16 mouse cellular contexts compared by ENCODE assay signal in genomic region chr7:70339998-70340630, GRCm38 (mm10). TPM values are rescaled to one million over a fixed set of nuclear protein-coding genes. Genes with fewer than 3 reads are reported as not detected.
DNase-seq lines count a peak whose midpoint lies in the region; ATAC-seq lines count a peak whose summit lies in the region.
"Had no signal": no experiment of that assay in that cellular context is flagged by ENCODE, and none has a peak within 500 bp of the region (broad histone marks: within the 10 kb centered on the region; RNA-seq: fewer than 3 reads in every experiment).

No protein-coding gene starts in this region.

- H3K36me3 ChIP-seq in forebrain, embryonic 14.5 days (ENCODE audit: control insufficient read depth, insufficient read depth, low read length), result no peaks in the 10 kb centered on the region
- H3K36me3 ChIP-seq in midbrain, embryonic 11.5 days (ENCODE audit: control insufficient read depth, insufficient read depth, low read length), result no peaks in the 10 kb centered on the region
- H3K36me3 ChIP-seq: embryonic facial prominence, embryonic 13.5 days; stomach, embryonic 15.5 days had no signal

- H3K27ac ChIP-seq in forebrain, embryonic 14.5 days (ENCODE audit: low read depth, low read length), result peak overlapping the region; percentile 52; the same call in 1 of the 2 replicates
- 0 out of 2 replicates have a peak overlapping the region, but pooled peaks have one; percentile 2 for H3K27ac ChIP-seq in midbrain, embryonic 11.5 days (ENCODE audit: low read depth, low read length)
- H3K27ac ChIP-seq: embryonic facial prominence, embryonic 13.5 days; stomach, embryonic 15.5 days had no signal

- peaks cover 73% of the 10 kb centered on the region for H3K27me3 ChIP-seq in forebrain, embryonic 14.5 days (replicated peaks; ENCODE audit: control insufficient read depth, insufficient read depth, low read length)
- H3K27me3 ChIP-seq in midbrain, embryonic 11.5 days (ENCODE audit: control insufficient read depth, insufficient read depth, low read length), result peaks cover 86% of the 10 kb centered on the region

- no peak overlapping the region for H3K4me3 ChIP-seq in forebrain, embryonic 14.5 days (ENCODE audit: low read depth, low read length)
- no peak overlapping the region for H3K4me3 ChIP-seq in midbrain, embryonic 11.5 days (ENCODE audit: low read depth, low read length)
- H3K4me3 ChIP-seq: embryonic facial prominence, embryonic 13.5 days; megakaryocyte, embryonic 14.5 days; stomach, embryonic 15.5 days had no signal

- no peak for ATAC-seq in forebrain, embryonic 14.5 days
- no peak for ATAC-seq in midbrain, embryonic 11.5 days (ENCODE audit: low FRiP score)
- ATAC-seq: CD4-positive, CD25-positive, alpha-beta regulatory T cell, adult 4 months had no signal

- 13% methylated on average over 12 of the region's 12 CpGs for WGBS in forebrain, embryonic 14.5 days
- 21% methylated on average over 12 of the region's 12 CpGs for WGBS in midbrain, embryonic 11.5 days

- peak; percentile 36 for DNase-seq in kidney, postnatal 10 days
- DNase-seq in kidney, postnatal 36 days, result no peak
- peak; percentile 15 for DNase-seq in embryo, embryonic 11 days
- peak; percentile 2 for DNase-seq in forebrain, embryonic 14.5 days (ENCODE audit: low spot score)
- DNase-seq in midbrain, embryonic 11.5 days (ENCODE audit: low spot score, missing footprints), result peak; percentile 89
- DNase-seq in cerebellum, adult 18-20 months, result no peak
- no peak for DNase-seq in left cerebral cortex, adult 8-10 months (ENCODE audit: low spot score in 2 of 2)
- no peak for DNase-seq in layer of hippocampus, adult 9-10 months (ENCODE audit: low spot score)
- DNase-seq: adrenal gland, adult 2 months; cerebellum, adult 11 months; lung, adult 18-20 months had no signal

- H3K4me2 ChIP-seq in forebrain, embryonic 14.5 days (ENCODE audit: low read length), result no peak overlapping the region
- H3K4me2 ChIP-seq in midbrain, embryonic 11.5 days, result peak overlapping the region; percentile 11
- H3K4me2 ChIP-seq: embryonic facial prominence, embryonic 13.5 days; heart, embryonic 11.5 days; stomach, embryonic 15.5 days had no signal

- H3K4me1 ChIP-seq in forebrain, embryonic 14.5 days (ENCODE audit: control insufficient read depth, insufficient read depth, low read length), result peaks cover 2% of the 10 kb centered on the region; the same call in 1 of the 2 replicates
- peaks cover 20% of the 10 kb centered on the region for H3K4me1 ChIP-seq in midbrain, embryonic 11.5 days (ENCODE audit: control insufficient read depth, insufficient read depth, low read length)

- no peak overlapping the region for H3K9ac ChIP-seq in forebrain, embryonic 14.5 days (ENCODE audit: low read length)
- no peak overlapping the region for H3K9ac ChIP-seq in midbrain, embryonic 11.5 days (ENCODE audit: low read length)
- H3K9ac ChIP-seq: embryonic facial prominence, embryonic 13.5 days; stomach, embryonic 15.5 days had no signal

- H3K9me3 ChIP-seq in forebrain, embryonic 14.5 days (replicated peaks; ENCODE audit: control insufficient read depth, low read length), result no peaks in the 10 kb centered on the region
- no peaks in the 10 kb centered on the region for H3K9me3 ChIP-seq in midbrain, embryonic 11.5 days (ENCODE audit: control insufficient read depth, low read length)
- H3K9me3 ChIP-seq: embryonic facial prominence, embryonic 13.5 days; megakaryocyte, embryonic 14.5 days; stomach, embryonic 15.5 days had no signal

RNA-seq across cellular contexts. Expression of gene Nr2f2, which starts 26.4 kb away (rescaled TPM):
- 73.7 and 82.5 TPM in 2 replicates for polyA plus RNA-seq in forebrain, embryonic 14.5 days (2014; fragmentation: Nextera tagmentation; extraction: Ambion mirVana)
- 114 and 122 TPM in 2 replicates for polyA plus RNA-seq in midbrain, embryonic 11.5 days (2014; fragmentation: Nextera tagmentation; extraction: Ambion mirVana)
- 10 to 100 TPM; 20.1 to 32.6 (median 27.2) TPM for total RNA-seq in left cerebral cortex, adult 8-10 months (2022)
- polyA plus RNA-seq: CD4-positive, CD25-positive, alpha-beta regulatory T cell, adult 4 months had no signal

Comparison
In these comparisons a context has a peak if more than half of its experiments do, and no peak if none do; other contexts are left out.
1. DNase-seq: peak in kidney, postnatal 10 days (single experiment), embryo, embryonic 11 days (single experiment), forebrain, embryonic 14.5 days (single experiment) and midbrain, embryonic 11.5 days (single experiment); none in kidney, postnatal 36 days (0 of 2), cerebellum, adult 18-20 months (0 of 2), left cerebral cortex, adult 8-10 months (0 of 2) and layer of hippocampus, adult 9-10 months (single experiment).